Mouse (Mus musculus) spleen, adult 18-20 months (tissue): ENCODE results near the gene Pla2r1.

Source experiments
- DNase-seq, 2 experiments: peaks; one replicate each; pipeline ENCODE4 v3.0.0; 2022; ENCODE audit warnings: mixed read lengths in 2 of 2

Pla2r1 gene

GRCm38 (mm10) chr2:60552902-60553682 lies at the start of gene Pla2r1:
Gene Pla2r1, minus strand, starts transcription at chr2:60553308.
- peak in 1 of 2 experiments; percentile 7 for DNase-seq

- DNase-seq, result no peak
Observed at GRCm38 (mm10) chr2:60601326-60601725, 48.2 kb upstream of the Pla2r1 start.

DNA sequence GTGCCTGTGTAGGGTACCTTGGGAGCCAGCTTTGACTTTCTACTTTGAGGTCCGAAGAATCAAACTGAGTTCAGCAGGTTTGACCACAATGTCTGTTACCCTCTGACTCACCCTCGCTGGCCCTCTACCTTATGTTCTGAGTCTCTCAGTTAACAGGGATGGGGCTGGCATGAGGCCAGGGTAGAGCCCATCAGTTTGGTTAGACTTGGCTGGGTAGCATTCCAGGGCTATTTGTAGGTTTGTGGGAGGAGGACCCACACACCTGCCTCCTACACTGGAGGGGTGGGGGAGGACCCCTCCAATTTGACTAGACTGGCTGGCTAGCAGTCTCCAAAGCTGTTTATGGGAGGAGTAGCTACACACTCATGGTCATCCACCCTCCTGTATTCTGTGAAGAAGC lies 47.8 kb upstream of the Pla2r1 start:
- DNase-seq, result no peak

DNA sequence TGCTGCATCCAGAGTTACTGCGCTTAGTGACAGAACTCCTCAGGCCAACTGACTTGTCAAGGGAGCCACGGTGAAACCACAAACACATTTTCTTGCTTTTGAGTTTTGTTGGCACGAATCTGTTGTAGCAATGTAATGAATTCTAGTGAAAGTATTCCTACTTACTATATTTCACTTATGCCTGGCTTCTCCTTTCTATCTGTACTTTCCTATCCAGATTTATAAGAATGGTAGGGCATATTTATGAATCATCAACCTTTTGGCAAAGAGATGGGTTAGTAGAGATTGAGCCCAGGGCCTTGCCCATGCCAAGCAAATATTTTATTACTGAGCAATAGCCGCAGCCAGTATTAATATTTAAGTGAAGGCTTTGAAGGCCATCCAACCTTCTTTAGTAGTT lies 30.3 kb upstream of the Pla2r1 start:
- DNase-seq, result no peak

DNA sequence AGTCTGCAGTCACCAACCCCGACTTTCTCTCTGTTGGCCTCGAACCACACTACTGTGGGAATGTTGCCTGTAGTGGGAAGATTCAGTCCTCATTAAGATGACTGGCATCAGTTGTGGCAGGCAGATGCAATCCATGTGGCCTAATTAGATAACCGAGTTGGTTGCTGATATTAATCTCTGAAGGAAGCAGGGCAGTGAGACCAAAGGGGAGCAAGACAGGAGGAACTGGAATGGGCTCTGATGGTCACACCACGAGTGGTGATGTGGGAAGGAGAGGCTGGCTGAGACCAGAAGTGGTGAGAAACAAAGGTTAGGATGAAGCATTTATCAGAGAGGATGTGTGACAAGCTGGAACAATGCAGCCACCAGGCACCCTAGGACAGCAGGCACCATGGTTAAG lies 1.5 kb upstream of the Pla2r1 start:
- DNase-seq, result no peak

DNA sequence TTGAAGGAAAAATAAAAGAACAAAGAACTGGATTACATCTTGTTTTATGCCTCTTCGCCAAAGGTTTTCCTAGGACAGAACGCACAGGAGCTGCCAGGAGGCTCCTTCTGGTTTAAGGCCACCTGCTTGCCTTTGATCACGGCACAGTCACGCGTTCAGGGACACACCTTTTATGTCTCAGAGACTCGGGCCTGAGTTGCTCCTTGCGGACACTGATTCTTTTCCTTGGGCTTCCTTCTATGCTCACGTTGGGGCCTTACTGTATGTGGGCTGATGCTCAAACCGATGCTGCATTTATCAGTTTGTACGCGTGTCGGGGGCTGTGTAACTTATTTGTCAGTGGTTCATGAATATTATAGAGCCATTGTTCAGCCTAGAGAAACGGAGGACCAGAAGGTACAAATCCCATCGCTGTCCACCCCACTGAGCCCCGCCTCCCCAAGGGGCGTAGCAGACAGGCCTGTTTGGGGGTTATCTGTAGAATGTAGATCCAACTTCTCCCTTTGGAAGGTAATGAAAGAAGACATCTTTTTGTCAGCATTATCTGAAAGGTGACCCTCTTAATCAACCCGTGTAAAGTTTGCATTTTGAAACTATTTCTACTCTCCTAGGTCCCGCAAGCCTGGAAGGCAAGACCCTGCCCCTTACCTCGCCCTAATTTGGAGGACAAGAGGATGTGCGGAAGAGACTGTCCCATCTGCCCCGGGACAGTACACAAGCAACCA lies 769 bp downstream of the Pla2r1 start:
- no peak for DNase-seq

- no peak for DNase-seq
Observed at GRCm38 (mm10) chr2:60551673-60552072, 1.4 kb downstream of the Pla2r1 start.

GRCm38 (mm10) chr2:60550521-60550920 lies 2.6 kb downstream of the Pla2r1 start:
- no peak for DNase-seq

DNA sequence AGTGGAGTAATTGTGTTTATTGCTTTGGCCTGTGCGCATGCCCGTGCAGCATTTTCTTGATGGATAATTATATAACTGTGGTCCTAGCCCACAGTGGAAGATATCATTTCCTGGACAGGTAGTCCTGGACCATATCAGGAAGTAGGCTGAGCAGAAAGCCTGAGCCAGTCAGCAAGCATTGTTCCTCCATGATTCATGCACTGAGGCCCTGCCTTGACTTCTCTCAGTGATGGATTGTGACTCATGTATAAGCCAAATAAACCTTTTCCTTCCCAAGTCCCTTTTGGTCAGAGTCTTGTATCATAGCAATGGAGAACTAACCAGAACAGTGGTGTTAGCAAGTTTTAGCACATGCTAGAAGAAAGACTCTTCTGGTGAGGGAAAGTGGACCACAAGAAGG lies 3.3 kb downstream of the Pla2r1 start:
- DNase-seq, result no peak

DNA sequence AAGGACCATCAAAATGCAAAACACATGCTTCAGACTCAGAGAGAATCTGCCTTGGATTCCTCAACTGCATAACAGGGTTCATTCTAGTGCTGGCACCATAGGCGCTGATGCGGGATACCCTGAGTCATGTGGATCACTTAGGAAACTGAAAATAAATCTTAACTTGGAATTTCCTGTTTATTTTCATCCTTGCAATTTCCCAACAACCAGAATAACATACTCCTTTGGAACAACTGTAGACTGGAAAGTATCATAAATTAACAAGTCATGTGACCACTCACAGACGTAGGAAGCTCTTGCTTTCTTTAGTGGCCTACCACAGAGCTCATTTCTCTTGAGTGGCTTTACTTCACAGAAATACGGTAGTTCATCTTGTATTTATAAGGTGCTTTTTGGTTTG lies 7.0 kb downstream of the Pla2r1 start:
- DNase-seq, result no peak

DNA sequence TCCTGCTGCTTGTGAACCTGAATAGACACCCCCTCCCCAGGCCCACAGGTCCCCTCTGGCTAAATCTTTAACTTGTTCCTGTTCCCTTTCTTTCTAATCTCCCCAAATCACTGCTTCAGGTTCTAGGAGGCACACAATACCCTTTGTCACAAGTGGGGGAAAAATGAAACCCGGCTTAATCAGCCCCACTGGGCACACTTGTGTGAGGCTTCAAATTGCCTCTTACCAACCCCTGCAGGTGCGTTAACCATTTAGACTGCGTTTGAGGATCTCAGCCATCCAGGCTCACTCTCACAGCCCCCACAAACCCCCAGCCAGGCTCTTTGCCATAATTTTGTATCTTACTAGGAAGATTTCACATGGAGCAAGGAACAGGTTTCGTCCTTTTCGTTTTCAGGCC lies 9.1 kb downstream of the Pla2r1 start:
- DNase-seq, result no peak

GRCm38 (mm10) chr2:60541745-60542144 lies 11.4 kb downstream of the Pla2r1 start:
- no peak for DNase-seq

DNA sequence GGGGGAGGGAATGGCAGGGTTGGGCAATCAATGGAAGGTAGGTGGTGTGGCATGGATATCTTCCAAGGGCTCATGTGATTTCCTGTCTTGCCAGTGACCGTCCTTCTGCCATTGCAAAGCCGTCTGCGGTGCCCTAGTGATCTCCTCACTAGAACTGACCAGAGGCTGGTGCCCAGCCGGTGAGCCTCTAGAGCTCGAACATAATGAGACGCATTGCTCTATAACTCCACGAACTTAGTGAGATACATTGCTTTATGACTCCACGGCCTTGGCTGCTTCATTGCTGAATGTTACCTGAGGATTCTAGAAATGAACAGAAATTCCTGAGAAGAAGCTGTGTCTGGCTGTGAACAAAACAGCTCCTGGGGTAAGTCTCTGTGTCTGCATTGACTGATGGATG lies 12.8 kb downstream of the Pla2r1 start:
- no peak for DNase-seq

- DNase-seq, result no peak
Observed at GRCm38 (mm10) chr2:60538710-60539109, 14.4 kb downstream of the Pla2r1 start.

DNA sequence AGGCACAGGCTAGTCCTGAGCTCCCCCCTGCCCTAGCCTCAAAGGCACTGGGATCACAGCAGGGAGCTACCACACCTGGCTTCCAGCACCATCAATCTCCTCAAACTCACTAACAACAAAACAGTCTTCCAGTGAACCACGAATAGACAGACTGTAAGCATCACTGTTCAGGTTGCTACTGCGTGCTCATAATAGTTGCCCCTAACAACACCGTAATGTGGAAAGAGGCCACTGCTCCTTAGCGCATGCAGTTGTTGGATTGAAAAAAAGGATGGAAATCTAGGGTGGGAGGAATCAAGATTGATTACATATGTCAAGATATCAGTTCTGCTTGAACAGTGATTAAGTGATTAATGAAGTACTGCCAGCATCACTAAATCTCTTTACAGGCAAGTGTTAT lies 14.8 kb downstream of the Pla2r1 start:
- no peak for DNase-seq

- no peak for DNase-seq
Observed at GRCm38 (mm10) chr2:60534755-60535154, 18.4 kb downstream of the Pla2r1 start.

GRCm38 (mm10) chr2:60533026-60533425 lies 20.1 kb downstream of the Pla2r1 start:
- no peak for DNase-seq

- DNase-seq, result no peak
Observed at GRCm38 (mm10) chr2:60532495-60532894, 20.6 kb downstream of the Pla2r1 start.

GRCm38 (mm10) chr2:60515817-60516216 lies 37.3 kb downstream of the Pla2r1 start:
- no peak for DNase-seq

DNA sequence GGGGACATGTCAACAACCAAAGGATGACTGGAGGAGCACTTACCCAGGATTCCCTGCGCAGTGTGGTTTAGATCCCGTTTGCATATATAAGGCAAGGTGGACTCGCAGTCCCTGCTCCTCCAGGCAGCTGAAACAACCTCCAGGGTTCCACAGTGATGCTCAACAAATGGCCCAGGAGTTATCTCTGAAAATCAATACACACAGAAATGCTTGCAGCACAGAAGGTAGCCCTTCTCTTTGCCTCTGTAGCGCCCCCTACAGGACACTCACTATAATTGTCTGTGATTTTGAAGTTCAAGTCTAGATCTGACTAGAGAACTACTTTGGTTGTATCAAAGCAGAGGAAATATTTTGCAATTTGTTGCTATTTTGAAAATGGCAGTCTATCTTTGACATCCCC lies 38.2 kb downstream of the Pla2r1 start:
- no peak for DNase-seq

DNA sequence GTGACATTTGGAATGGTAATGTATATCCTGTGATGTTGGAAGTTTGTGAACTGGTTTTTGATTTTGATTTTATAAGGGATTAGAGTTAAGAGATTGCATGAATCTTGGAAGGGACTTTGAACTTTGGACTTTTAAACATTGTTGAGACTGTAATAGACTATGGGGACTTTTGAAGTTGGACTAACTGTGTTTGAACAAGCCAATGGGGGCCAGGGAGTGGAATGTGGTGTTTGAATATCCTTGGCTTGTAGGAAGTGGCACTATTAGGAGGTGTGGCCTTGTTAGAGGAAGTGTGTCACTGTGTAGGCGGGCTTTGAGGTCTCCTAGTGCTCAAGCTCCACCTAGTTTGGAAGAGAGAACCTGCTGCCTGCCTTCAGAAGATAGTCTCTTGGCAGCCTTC lies 42.4 kb downstream of the Pla2r1 start:
- no peak for DNase-seq

GRCm38 (mm10) chr2:60505145-60505544 lies 48.0 kb downstream of the Pla2r1 start:
- DNase-seq, result no peak

DNA sequence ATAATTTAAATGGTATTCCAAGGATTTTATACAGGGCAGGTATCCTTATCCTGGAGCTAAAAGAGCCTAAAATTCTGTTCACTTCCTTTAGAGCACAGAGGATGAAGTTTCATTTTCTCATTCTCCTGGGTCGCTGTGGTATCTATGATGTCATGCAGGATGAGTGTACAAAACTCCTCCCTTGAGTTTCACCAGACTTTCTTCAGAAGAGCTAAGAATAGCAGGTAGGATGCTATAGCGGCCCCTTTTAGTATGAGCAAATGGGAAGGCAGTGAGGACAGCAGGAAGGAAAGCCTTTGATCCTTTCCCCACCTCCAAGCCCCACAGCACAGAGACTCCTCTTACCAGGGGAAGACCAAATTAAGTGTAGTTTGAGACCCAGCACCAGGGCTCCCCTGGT lies 48.4 kb downstream of the Pla2r1 start:
- DNase-seq, result no peak

- DNase-seq, result no peak
Observed at GRCm38 (mm10) chr2:60503991-60504390, 49.1 kb downstream of the Pla2r1 start.
